Mouse (Mus musculus) megakaryocyte progenitor cell, adult 5-6 weeks (primary cell): ENCODE measurements around the gene Zfp874a. TPM values are rescaled to one million over a fixed set of nuclear protein-coding genes. Genes with fewer than 3 reads are reported as not detected.

Experiments
- ATAC-seq: replicated peaks from 2 replicates; pipeline ENCODE4 v1.8.0; 2016; ENCODE audit warnings: mild to moderate bottlenecking, moderate TSS enrichment, inconsistent platforms; ENCODE audit not compliant: poor library complexity
- total RNA-seq, 2 experiments: library from RNA; stranded (forward) in 1 of 2; stranded (reverse) in 1 of 2; fragments of 157-497, 149-512 nt in 1 of 2; fragments of 200-1000 nt in 1 of 2; gene quantifications; 2 replicates each; pipeline versions ENCODE4 v1.2.3 to v1.2.4; 2015 to 2017

Gene Zfp874a
- total RNA-seq, 2 experiments from 2014 or later, result 7.3 to 10.3 TPM

- ATAC-seq, result peak; percentile 98
Observed at GRCm38 (mm10) chr13:67399183-67399903, 52.1 kb downstream of the Zfp874a start, which contains the start of gene Zfp429. Gene Zfp429, minus strand, starts transcription at chr13:67399819.

- ATAC-seq, result peak; percentile 71
Observed at GRCm38 (mm10) chr13:67376255-67376654, 75.2 kb downstream of the Zfp874a start.

GRCm38 (mm10) chr13:67375050-67375911 is 76.1 kb downstream of the Zfp874a start, which contains the start of the genes Gm28041 and Zfp456:
Gene Gm28041, minus strand, starts transcription at chr13:67375733.
Gene Zfp456, minus strand, starts transcription at chr13:67375810.
- peak; percentile 92 for ATAC-seq

Other genes starting within 250 kb of the Zfp874a start
- gene Zfp458, start 173.2 kb downstream of the Zfp874a start, total RNA-seq (2015), result 8.0 and 8.1 TPM in 2 replicates
- 5.7 and 6.4 TPM in 2 replicates for gene Zfp458, start 173.2 kb downstream of the Zfp874a start, total RNA-seq (2017)
- gene Zfp457, start 145.1 kb downstream of the Zfp874a start, total RNA-seq (2015), result 0.24 and 0.81 TPM in 2 replicates
- 1.6 TPM in 1 of 2 replicates, not detected in the other for gene Zfp457, start 145.1 kb downstream of the Zfp874a start, total RNA-seq (2017)
- 5.7 and 8.7 TPM in 2 replicates for gene Zfp595, start 119.1 kb downstream of the Zfp874a start, total RNA-seq (2015)
- 3.7 and 8.6 TPM in 2 replicates for gene Zfp595, start 119.1 kb downstream of the Zfp874a start, total RNA-seq (2017)
- gene Gm28044, start 91.1 kb downstream of the Zfp874a start, total RNA-seq (2015), result 0.72 and 1.5 TPM in 2 replicates
- gene Gm28044, start 91.1 kb downstream of the Zfp874a start, total RNA-seq (2017), result 17.2 and 21.1 TPM in 2 replicates
- gene Zfp953, start 91.0 kb downstream of the Zfp874a start, total RNA-seq (2015), result 10.4 and 12.6 TPM in 2 replicates
- 7.4 and 10.9 TPM in 2 replicates for gene Zfp953, start 91.0 kb downstream of the Zfp874a start, total RNA-seq (2017)
- gene Gm28041, start 75.9 kb downstream of the Zfp874a start, total RNA-seq (2015), result 1.7 and 2.1 TPM in 2 replicates
- gene Gm28041, start 75.9 kb downstream of the Zfp874a start, total RNA-seq (2017), result 1.00 and 1.2 TPM in 2 replicates
- gene Zfp456, start 75.8 kb downstream of the Zfp874a start, total RNA-seq (2015), result 4.8 and 5.2 TPM in 2 replicates
- gene Zfp456, start 75.8 kb downstream of the Zfp874a start, total RNA-seq (2017), result 3.5 and 4.8 TPM in 2 replicates
- gene Zfp429, start 51.8 kb downstream of the Zfp874a start, total RNA-seq (2015), result 10.0 and 10.4 TPM in 2 replicates
- gene Zfp429, start 51.8 kb downstream of the Zfp874a start, total RNA-seq (2017), result 5.2 and 10.9 TPM in 2 replicates
- 2.2 and 2.5 TPM in 2 replicates for gene Zfp459, start 30.2 kb downstream of the Zfp874a start, total RNA-seq (2015)
- gene Zfp459, start 30.2 kb downstream of the Zfp874a start, total RNA-seq (2017), result 0.27 and 0.67 TPM in 2 replicates
- 7.8 and 10.4 TPM in 2 replicates for gene Zfp874b, start 32.6 kb upstream of the Zfp874a start, total RNA-seq (2015)
- gene Zfp874b, start 32.6 kb upstream of the Zfp874a start, total RNA-seq (2017), result 5.9 and 8.1 TPM in 2 replicates
- 8.5 and 11.6 TPM in 2 replicates for gene Zfp58, start 48.9 kb upstream of the Zfp874a start, total RNA-seq (2015)
- 12.3 and 14.5 TPM in 2 replicates for gene Zfp58, start 48.9 kb upstream of the Zfp874a start, total RNA-seq (2017)
- gene Gm26965, start 74.5 kb upstream of the Zfp874a start, total RNA-seq (2015), result not detected in 2 replicates
- gene Gm26965, start 74.5 kb upstream of the Zfp874a start, total RNA-seq (2017), result not detected in 2 replicates
- gene Zfp87, start 74.6 kb upstream of the Zfp874a start, total RNA-seq (2015), result 25.4 and 25.5 TPM in 2 replicates
- 12.9 and 22.4 TPM in 2 replicates for gene Zfp87, start 74.6 kb upstream of the Zfp874a start, total RNA-seq (2017)
- 14.2 and 15.3 TPM in 2 replicates for gene Zfp748, start 102.2 kb upstream of the Zfp874a start, total RNA-seq (2015)
- gene Zfp748, start 102.2 kb upstream of the Zfp874a start, total RNA-seq (2017), result 11.5 and 21.2 TPM in 2 replicates
- 14.6 and 16.7 TPM in 2 replicates for gene Zfp729b, start 158.1 kb upstream of the Zfp874a start, total RNA-seq (2015)
- gene Zfp729b, start 158.1 kb upstream of the Zfp874a start, total RNA-seq (2017), result 14.6 and 15.4 TPM in 2 replicates
- 2.3 TPM in 1 of 2 replicates, not detected in the other for gene Gm49345, start 186.1 kb upstream of the Zfp874a start, total RNA-seq (2015)
- not detected in 2 replicates for gene Gm49345, start 186.1 kb upstream of the Zfp874a start, total RNA-seq (2017)
- gene Zfp729a, start 186.2 kb upstream of the Zfp874a start, total RNA-seq (2015), result 8.5 and 14.1 TPM in 2 replicates
- 9.3 and 13.5 TPM in 2 replicates for gene Zfp729a, start 186.2 kb upstream of the Zfp874a start, total RNA-seq (2017)
- gene Zfp738, start 235.4 kb upstream of the Zfp874a start, total RNA-seq (2015), result 12.8 and 14.1 TPM in 2 replicates
- 12.1 and 20.7 TPM in 2 replicates for gene Zfp738, start 235.4 kb upstream of the Zfp874a start, total RNA-seq (2017)